Mouse (Mus musculus) heart, postnatal 25 days (tissue): Measurements from ENCODE around the gene Dbndd2. TPM values are rescaled to one million over a fixed set of nuclear protein-coding genes. Genes with fewer than 3 reads are reported as not detected.

Experiments
- DNase-seq: peaks from one replicate; pipeline ENCODE4 v3.0.0; 2022; ENCODE audit warnings: low spot score
- intact Hi-C: fragments of 180-260 bp; cut with DNase I; formaldehyde crosslinking; loops from one replicate; pipeline ENCODE4 v1.15.1; 2025
- total RNA-seq, 2 experiments: library from RNA; stranded (reverse); gene quantifications; 2 replicates each; pipeline ENCODE4 v1.2.3; 2021

Gene Dbndd2
- total RNA-seq, 2 experiments from 2014 or later: 14.4 to 21.9 TPM

- peak; percentile 19 for DNase-seq
- intact Hi-C loops: no loop called here
Measured at GRCm38 (mm10) chr2:164453047-164453757, 32.7 kb upstream of the Dbndd2 start.

DNA sequence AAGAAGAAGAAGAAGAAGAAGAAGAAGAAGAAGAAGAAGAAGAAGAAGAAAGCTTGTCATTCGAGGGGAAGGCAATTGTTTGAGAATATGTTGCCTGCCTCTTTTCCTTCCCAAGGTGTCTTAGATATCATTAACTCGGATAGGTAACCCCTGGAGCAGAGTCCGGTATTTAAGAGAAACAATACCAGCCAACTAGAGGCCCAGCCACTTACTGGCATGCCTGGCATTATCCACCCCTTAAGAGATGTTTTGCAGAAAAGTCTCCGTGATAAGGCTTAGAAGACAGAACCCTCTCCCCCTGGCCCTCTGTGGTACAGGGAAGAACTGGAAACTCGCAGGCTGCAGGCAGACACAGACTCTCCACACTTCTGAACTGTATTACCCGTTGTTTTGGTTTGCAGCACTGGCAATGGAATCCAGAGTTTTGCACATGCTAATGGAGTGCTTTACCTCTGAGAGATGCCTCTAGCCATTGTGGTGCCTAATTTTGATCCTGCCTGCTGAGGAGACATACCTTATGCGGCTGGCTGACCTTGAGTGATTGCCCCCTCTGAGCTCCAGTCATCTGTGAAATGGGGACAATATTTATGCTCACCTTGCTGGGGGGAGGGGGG, 31.9 kb upstream of the Dbndd2 start:
- intact Hi-C loops: no loop called here
- no peak for DNase-seq

DNA sequence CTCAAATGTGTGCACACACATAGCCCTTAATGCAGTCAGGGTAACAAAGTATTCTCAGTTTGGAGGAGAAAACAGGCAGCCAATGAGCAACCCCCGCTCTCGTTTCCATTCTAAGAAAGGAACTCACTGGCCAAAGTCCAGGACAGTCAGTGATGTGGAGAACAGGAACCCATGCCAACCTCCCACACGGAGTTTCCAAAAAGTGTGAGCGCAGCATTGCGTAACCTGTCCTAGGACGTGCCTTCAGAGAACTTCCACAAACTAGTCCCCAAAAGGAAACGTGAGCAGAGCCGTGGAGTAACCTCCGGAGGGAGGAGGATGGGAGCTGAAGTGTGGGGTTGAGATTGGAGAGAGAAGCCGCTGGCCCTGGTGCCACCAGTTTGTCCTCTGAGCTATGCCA, 31.1 kb upstream of the Dbndd2 start:
- peak; percentile 84 for DNase-seq
- intact Hi-C loops: no loop called here

GRCm38 (mm10) chr2:164455421-164456190, 30.3 kb upstream of the Dbndd2 start:
- intact Hi-C loops: no loop called here
- DNase-seq: peak; percentile 73

GRCm38 (mm10) chr2:164456413-164456812, 29.5 kb upstream of the Dbndd2 start:
- DNase-seq: no peak
- intact Hi-C loops: no loop called here

GRCm38 (mm10) chr2:164456864-164457300, 29.0 kb upstream of the Dbndd2 start, which contains the start of gene Sys1:
TSS of gene Sys1 (plus strand) at chr2:164456964.
- intact Hi-C loops: no loop called here
- DNase-seq: no peak

- no peak for DNase-seq
- intact Hi-C loops: loop anchor here (2.0 kb wide), 1 partner anchor 41 kb away; no protein-coding TSS in a partner anchor
Measured at GRCm38 (mm10) chr2:164457942-164458341, 28.0 kb upstream of the Dbndd2 start.

GRCm38 (mm10) chr2:164458535-164458934, 27.4 kb upstream of the Dbndd2 start:
- no peak for DNase-seq
- intact Hi-C loops: loop anchor here (2.0 kb wide), 1 partner anchor 42 kb away; no protein-coding TSS in a partner anchor

DNA sequence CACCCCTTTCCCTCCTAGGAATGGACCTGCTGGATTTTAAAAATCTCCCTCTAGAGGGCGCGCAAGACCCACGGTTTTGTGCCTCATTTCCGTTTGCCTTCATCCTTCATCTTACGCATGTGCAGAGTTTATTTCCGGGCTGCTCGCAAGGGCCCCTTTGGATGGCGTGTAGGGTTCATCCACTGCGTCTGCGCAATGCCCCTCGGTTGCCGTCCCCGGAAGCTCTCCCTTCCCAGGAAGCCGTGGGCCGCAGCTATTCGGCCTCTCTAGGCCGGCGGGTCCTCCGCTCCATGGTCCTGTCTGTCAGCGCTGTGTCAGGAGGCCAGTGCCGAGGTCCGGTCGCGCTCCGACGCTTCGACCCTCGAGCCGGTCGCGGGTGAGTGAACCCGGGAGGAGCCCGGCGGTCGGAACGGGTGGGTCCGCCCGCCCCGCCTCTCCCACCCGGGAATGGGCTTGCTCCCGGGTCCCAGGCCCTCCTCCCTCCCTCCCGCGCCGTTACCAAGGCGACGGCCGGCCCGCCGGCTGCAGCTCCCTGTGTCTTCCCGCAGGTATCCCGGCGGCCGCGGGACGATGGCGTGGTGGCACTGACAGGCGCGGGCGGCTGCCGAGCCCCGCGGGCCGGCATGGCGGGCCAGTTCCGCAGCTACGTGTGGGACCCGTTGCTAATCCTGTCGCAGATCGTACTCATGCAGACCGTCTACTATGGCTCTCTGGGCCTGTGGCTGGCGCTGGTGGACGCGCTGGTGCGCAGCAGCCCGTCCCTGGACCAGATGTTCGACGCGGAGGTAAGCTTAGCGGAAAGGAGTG, 25.0 kb upstream of the Dbndd2 start, which contains the start of gene Gm20458:
Gene Gm20458 (plus strand): TSS at position 223 of the 807 bp plus-strand sequence.
- intact Hi-C loops: loop anchor here (5.0 kb wide), 1 partner anchor 36 kb away; the partner anchor contains the start of gene Pigt
- peak; percentile 95 for DNase-seq

DNA sequence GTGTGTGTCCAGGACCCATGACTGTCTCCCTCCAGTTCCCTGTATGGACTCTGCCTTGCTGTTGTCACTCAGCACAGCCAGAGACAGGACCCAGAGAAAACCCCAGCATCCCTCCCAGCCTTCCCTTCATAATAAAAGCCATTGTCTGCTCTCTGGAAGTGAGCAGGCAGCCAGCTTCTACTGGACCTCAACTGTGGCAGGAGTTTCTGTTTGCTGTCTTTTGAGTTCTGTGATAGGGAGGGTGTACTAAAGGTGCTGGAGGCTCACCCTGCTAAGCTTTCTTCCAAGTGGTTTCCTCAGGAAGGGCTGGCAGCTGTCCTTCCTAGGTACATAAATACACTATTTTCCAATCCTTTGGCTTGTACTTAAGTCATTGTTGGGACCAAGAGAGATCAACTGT, 20.7 kb upstream of the Dbndd2 start:
- intact Hi-C loops: no loop called here
- no peak for DNase-seq

DNA sequence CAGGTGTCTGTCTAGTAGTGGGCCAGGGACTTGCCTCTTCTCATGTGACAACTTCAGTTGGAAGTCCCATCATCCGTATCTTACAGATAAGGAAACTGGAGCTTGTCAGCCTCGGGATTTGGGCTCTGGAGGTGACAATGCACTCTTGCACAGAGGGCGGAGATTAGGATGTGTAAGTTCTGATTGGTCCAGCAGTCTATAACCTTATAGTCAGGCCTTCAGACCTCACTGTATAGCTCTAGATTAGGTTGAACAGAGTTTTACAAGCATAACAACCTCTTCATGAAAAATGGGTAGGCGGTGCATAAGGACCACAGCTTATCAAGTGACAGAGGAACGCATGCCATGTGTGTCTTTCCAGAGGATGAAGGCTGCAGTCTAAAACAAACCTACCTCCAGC, 19.1 kb upstream of the Dbndd2 start:
- intact Hi-C loops: no loop called here
- no peak for DNase-seq

- intact Hi-C loops: loop anchor here (1.0 kb wide), 1 partner anchor 47 kb away; no protein-coding TSS in a partner anchor
- DNase-seq: no peak
Measured at GRCm38 (mm10) chr2:164470254-164470653, 15.7 kb upstream of the Dbndd2 start.

- intact Hi-C loops: no loop called here
Measured at GRCm38 (mm10) chr2:164473624-164474023, 12.3 kb upstream of the Dbndd2 start, which contains the start of gene Trp53tg5. TSS of gene Trp53tg5 (minus strand) at chr2:164473724.

DNA sequence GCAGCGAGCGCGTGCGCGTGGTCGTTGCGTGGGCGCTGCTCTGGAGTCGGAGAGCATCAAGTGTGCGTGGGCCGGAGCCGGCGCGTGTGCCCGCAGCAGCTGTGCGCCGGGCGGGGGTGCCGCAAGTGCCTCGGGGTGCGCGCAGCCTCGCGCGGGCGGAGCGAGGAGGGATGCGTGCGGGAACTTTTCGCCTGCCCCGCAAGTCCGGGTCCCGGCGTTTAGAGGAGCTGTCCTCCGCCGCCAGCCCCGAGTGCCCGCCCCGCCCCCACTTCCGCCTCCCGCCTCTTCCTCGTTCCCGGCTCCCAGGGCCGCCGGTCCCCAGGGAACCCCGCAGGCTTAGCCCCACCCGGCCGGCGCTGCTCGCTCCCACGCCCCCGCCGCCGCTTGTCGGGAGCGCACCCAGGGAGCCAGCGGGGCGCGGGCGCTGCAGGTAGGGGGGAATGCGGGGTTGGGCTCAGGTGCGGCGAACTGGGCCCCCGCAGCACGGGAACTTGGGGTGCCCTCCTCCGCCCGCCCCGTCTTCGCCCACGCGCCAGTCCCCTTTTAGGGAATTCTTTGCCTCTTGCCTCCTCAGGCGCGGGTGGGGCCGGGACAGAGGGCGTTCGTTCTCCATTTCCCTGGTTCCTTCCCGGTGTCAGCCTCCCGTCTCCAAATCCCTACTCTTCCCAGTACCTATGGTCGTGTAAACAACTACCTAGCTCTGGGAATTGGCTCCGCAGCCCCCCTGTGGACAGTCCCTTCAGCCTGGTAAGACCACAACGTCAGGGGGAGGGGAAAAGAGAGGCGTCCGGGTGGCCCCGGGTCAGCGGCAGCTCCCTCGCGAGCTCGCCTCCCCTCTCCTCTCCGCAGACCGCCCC, 580 bp downstream of the Dbndd2 start:
- peak; percentile 63 for DNase-seq
- intact Hi-C loops: no loop called here

More at GRCm38 (mm10) chr2:164473624-164474023, 12.3 kb upstream of the Dbndd2 start, which contains the start of gene Trp53tg5:
- DNase-seq: no peak

DNA sequence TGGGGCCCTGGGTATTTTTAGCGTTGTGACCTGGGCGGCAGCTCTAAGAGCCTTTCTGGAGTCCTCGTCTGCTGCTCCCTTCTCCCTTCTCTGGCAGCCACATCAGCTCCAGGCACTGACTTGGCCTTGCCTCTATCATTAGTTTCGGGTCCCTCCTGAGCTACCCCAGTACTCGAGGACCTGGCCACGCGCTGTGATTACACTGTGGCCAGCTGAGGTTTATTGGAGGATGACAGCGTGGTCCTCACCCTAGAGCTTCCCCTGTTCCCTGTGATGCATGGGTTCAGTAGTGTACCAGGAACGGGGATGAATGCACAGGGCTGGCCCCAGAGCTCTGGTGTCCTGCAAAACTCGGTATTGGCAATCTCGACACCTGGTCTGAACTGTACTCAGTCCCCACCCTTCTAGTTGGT, 1.2 kb downstream of the Dbndd2 start:
- DNase-seq: no peak
- intact Hi-C loops: no loop called here

DNA sequence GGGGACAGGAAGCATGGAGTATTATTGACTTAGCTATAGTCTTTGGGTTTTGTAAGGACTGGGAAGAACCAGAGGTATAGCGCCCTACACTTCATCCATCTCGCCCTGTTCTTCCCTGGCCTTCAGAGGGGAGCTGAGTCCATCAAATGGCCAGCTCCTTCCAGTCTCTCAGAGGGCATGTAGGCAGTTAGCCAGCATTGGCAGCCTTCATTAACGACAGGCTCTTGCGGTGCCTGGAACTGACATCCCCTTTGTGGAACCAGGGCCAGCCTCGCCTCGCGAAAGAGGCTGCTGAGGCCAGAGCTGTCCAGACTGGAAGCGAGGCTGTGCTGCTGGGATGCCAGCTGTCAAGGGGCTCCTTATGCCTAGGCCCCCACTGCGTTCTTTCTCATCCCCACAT, 1.9 kb downstream of the Dbndd2 start:
- intact Hi-C loops: no loop called here

GRCm38 (mm10) chr2:164494126-164494525, 8.2 kb downstream of the Dbndd2 start:
- intact Hi-C loops: no loop called here
- DNase-seq: no peak

More for the DNA sequence above, 1.9 kb downstream of the Dbndd2 start:
- DNase-seq: no peak

- no peak for DNase-seq
- intact Hi-C loops: loop anchor here (5.0 kb wide), 1 partner anchor 34 kb away; the partner anchor contains the start of gene Gm20458
Measured at GRCm38 (mm10) chr2:164496331-164496730, 10.4 kb downstream of the Dbndd2 start.
